Comparison of ENCODE assay signal across 8 mouse cellular contexts in the genomic region with DNA sequence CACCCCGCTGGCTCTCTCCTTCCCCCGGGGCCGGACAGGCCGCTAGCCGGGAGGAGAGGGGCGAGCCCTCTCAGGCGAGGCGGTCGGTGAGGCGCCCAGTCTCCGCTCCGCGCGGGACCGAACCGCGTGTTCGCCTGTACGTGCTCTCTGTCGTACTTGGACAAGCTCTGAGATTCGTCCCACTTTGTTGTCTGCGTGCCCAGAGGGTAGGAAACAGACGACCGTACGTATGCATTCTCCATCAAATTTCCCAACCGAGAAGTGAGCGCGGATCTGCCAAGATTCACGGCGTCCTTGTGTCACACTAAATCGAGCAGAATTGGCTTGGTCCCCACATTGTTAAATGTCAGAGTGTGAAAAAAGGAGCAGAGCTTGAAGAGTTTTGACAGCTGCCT. TPM values are rescaled to one million over a fixed set of nuclear protein-coding genes. Genes with fewer than 3 reads are reported as not detected.
DNase-seq lines count a peak whose midpoint lies in the region; ATAC-seq and TF ChIP-seq lines count a peak whose summit lies in the region.

No protein-coding gene starts in this region.

- no peaks in the 10 kb centered on the region for H3K27me3 ChIP-seq in CH12.LX (replicated peaks)
- H3K27me3 ChIP-seq in stomach, embryonic 15.5 days (replicated peaks), result no peaks in the 10 kb centered on the region

- in situ Hi-C loops in CH12.LX (cut with MboI; ENCODE audit: low pct_ligation_motif_present, low pct_unique_long_range_greater_than_20kb, low sequenced_read_pairs), result no loop called here

- no peak for TF ChIP-seq EP300 in CH12.LX (IDR thresholded peaks at IDR 0.05; ENCODE audit: low read length)

- under 1% methylated on average over 26 of the region's 31 CpGs for WGBS in macrophage (ENCODE audit: missing documents)
- WGBS in stomach, embryonic 15.5 days, result under 1% methylated on average over 30 of the region's 31 CpGs

- peak; percentile 60 for ATAC-seq in frontal cortex, adult (ENCODE audit: low TSS enrichment)
- ATAC-seq in common myeloid progenitor, adult 5-6 weeks (replicated peaks; ENCODE audit: low read depth, poor library complexity, severe bottlenecking), result peak; percentile 43
- ATAC-seq in stomach, embryonic 15.5 days (ENCODE audit: insufficient read depth, low FRiP score, low read depth), result peak; percentile 66

- H3K9me3 ChIP-seq in CH12.LX (replicated peaks; ENCODE audit: low read length), result no peaks in the 10 kb centered on the region
- H3K9me3 ChIP-seq in stomach, embryonic 15.5 days, result no peaks in the 10 kb centered on the region

- peak overlapping the region; percentile 45 for H3K27ac ChIP-seq in CH12.LX (ENCODE audit: insufficient read depth, low read depth)
- H3K27ac ChIP-seq in macrophage, result no peak overlapping the region
- H3K27ac ChIP-seq in stomach, embryonic 15.5 days, result peak overlapping the region; percentile 96

- no peak for TF ChIP-seq POLR2A in CH12.LX (IDR thresholded peaks at IDR 0.05; ENCODE audit: low read depth, low read length)

- H3K4me3 ChIP-seq in CH12.LX (replicated peaks in 1 of 3; ENCODE audit: low read depth in 2 of 3, low read length in 2 of 3, poor library complexity in 1 of 3) (peak overlapping the region; percentile 66 to 98 (median 94)), macrophage (ENCODE audit: inconsistent target) (peak overlapping the region; percentile 61)
- peak overlapping the region; percentile 93 for H3K4me3 ChIP-seq in stomach, embryonic 15.5 days (replicated peaks)

- H3K36me3 ChIP-seq in CH12.LX (replicated peaks in 1 of 2; ENCODE audit: control insufficient read depth in 1 of 2, insufficient read depth in 1 of 2, low read length in 1 of 2), result peaks cover 0 to 35% of the 10 kb centered on the region in 2 experiments
- H3K36me3 ChIP-seq in macrophage (ENCODE audit: inconsistent target), result no peaks in the 10 kb centered on the region
- H3K36me3 ChIP-seq in stomach, embryonic 15.5 days, result no peaks in the 10 kb centered on the region

- TF ChIP-seq RAD21 in CH12.LX (IDR thresholded peaks at IDR 0.05; ENCODE audit: low read depth, low read length), result no peak

- no peak for TF ChIP-seq CTCF in CH12.LX (conservative IDR thresholded peaks at IDR 0.05 in 1 of 2, IDR thresholded peaks at IDR 0.05 in 1 of 2; ENCODE audit: low read depth in 2 of 2, low read length in 2 of 2)

- H3K79me2 ChIP-seq in CH12.LX (replicated peaks; ENCODE audit: control insufficient read depth, extremely low read depth, insufficient read depth, poor library complexity, severe bottlenecking) (peaks cover 43% of the 10 kb centered on the region), macrophage (ENCODE audit: inconsistent target) (peaks cover 60% of the 10 kb centered on the region)

- dilution Hi-C loops in CH12.LX (cut with MboI; ENCODE audit: extremely low pct_ligation_motif_present, extremely low pct_unique_long_range_greater_than_20kb, low sequenced_read_pairs), result no loop called here

- peak overlapping the region; percentile 90 for H3K4me2 ChIP-seq in CH12.LX (ENCODE audit: insufficient read depth, low read depth, poor library complexity, severe bottlenecking)
- H3K4me2 ChIP-seq in stomach, embryonic 15.5 days, result peak overlapping the region; percentile 69

- peak overlapping the region; percentile 88 for H3K9ac ChIP-seq in CH12.LX (ENCODE audit: insufficient read depth, low read depth)
- H3K9ac ChIP-seq in stomach, embryonic 15.5 days, result peak overlapping the region; percentile 94

- peaks cover 0 to 38% of the 10 kb centered on the region in 2 experiments; a peak in 3 of 4 replicates for H3K4me1 ChIP-seq in CH12.LX (ENCODE audit: control insufficient read depth in 1 of 2, insufficient read depth in 2 of 2)
- H3K4me1 ChIP-seq in stomach, embryonic 15.5 days, result no peaks in the 10 kb centered on the region

- no peak for DNase-seq in frontal cortex, postnatal 25 days (ENCODE audit: low spot score in 2 of 2)
- no peak for DNase-seq in CH12.LX (ENCODE audit: extremely low read depth)
- peak; percentile 11 to 34 for DNase-seq in gastrocnemius, postnatal 36 days
- DNase-seq in layer of hippocampus, adult 8-10 months (ENCODE audit: low spot score in 2 of 2), result peak; percentile 30 to 34

- intact Hi-C loops in gastrocnemius, postnatal 36 days (cut with DNase I), result no loop called here

TF ChIP-seq in CH12.LX, 34 proteins besides CTCF, POLR2A, EP300 and RAD21:
- TF ChIP-seq TCF12 (IDR thresholded peaks at IDR 0.05; ENCODE audit: low read depth, low read length) (no peak), HCFC1 (IDR thresholded peaks at IDR 0.05; ENCODE audit: low read depth, low read length) (no peak), NRF1 (IDR thresholded peaks at IDR 0.05; ENCODE audit: low read depth, low read length) (no peak), MAZ (IDR thresholded peaks at IDR 0.05; ENCODE audit: low read depth, low read length) (no peak), PAX5 (IDR thresholded peaks at IDR 0.05; ENCODE audit: low read length) (no peak), CHD2 (IDR thresholded peaks at IDR 0.05; ENCODE audit: low read length) (no peak), USF2 (conservative IDR thresholded peaks at IDR 0.05; ENCODE audit: low read depth, low read length) (no peak), ZNF384 (IDR thresholded peaks at IDR 0.05; ENCODE audit: low read depth, low read length) (no peak), KAT2A (IDR thresholded peaks at IDR 0.05; ENCODE audit: insufficient replicate concordance, low read length) (no peak), IRF4 (IDR thresholded peaks at IDR 0.05; ENCODE audit: low read depth, low read length) (no peak), NELFE (IDR thresholded peaks at IDR 0.05; ENCODE audit: low read depth, low read length) (no peak), MEF2A (IDR thresholded peaks at IDR 0.05; ENCODE audit: borderline replicate concordance, low read depth, low read length) (no peak)

RNA-seq across cellular contexts. Expression of gene Dcun1d5, which starts 0.6 kb away (rescaled TPM):
- 72.6 and 102 TPM in 2 replicates for total RNA-seq in CH12.LX (2012; rRNA removed)
- 246 and 288 TPM in 2 replicates for total RNA-seq in CH12.LX (2014; rRNA removed)
- 228 and 251 TPM in 2 replicates for polyA plus RNA-seq in CH12.LX (2012; ENCODE audit: insufficient read length, low read depth)
- 87.9 and 114 TPM in 2 replicates for total RNA-seq in common myeloid progenitor, adult 5-6 weeks (2017)
- total RNA-seq in gastrocnemius, postnatal 36 days (2021), result 10 to 100 TPM; 71.0 to 71.2 TPM
- 10 to 100 TPM; 58.6 to 69.7 (median 68.3) TPM for total RNA-seq in layer of hippocampus, adult 8-10 months (2022)
- 100 to 1,000 TPM in 24 of 26 experiments, 10 to 100 TPM in 2; 81.6 to 217 (median 133) TPM for total RNA-seq in macrophage (2018; cell fraction: chromatin; rRNA removed)
- 10 to 100 TPM; 43.2 to 76.8 (median 51.8) TPM for total RNA-seq in macrophage (2018; cell fraction: cytosol; rRNA removed)
- total RNA-seq in macrophage (2018; cell fraction: nucleus; rRNA removed), result 100 to 1,000 TPM in 15 of 26 experiments, 10 to 100 TPM in 11; 67.9 to 183 (median 104) TPM
- 40.9 to 60.2 TPM (median 53.1 TPM) in 3 replicates for polyA plus RNA-seq in macrophage (2018)
- 124 and 127 TPM in 2 replicates for polyA plus RNA-seq in stomach, embryonic 15.5 days (2015; fragmentation: Nextera tagmentation; extraction: Ambion mirVana)

RNA-seq across cellular contexts. Expression of gene Dync2h1, which starts 0.6 kb away (rescaled TPM):
- 4.7 and 4.9 TPM in 2 replicates for total RNA-seq in CH12.LX (2012; rRNA removed)
- total RNA-seq in CH12.LX (2014; rRNA removed), result 2.9 and 3.5 TPM in 2 replicates
- polyA plus RNA-seq in CH12.LX (2012; ENCODE audit: insufficient read length, low read depth), result 3.5 and 4.0 TPM in 2 replicates
- 6.7 and 7.4 TPM in 2 replicates for total RNA-seq in common myeloid progenitor, adult 5-6 weeks (2017)
- 1 to 10 TPM; 1.3 to 1.7 TPM for total RNA-seq in gastrocnemius, postnatal 36 days (2021)
- 10 to 100 TPM; 25.1 to 35.8 (median 30.7) TPM for total RNA-seq in layer of hippocampus, adult 8-10 months (2022)
- 10 to 100 TPM in 25 of 26 experiments, 1 to 10 TPM in 1; 5.7 to 56.2 (median 31.4) TPM for total RNA-seq in macrophage (2018; cell fraction: chromatin; rRNA removed)
- 1 to 10 TPM in 18 of 26 experiments, under 1 TPM in 8; 0.57 to 2.3 (median 1.3) TPM for total RNA-seq in macrophage (2018; cell fraction: cytosol; rRNA removed)
- 10 to 100 TPM in 10 of 26 experiments, 1 to 10 TPM in 16; 3.2 to 18.5 (median 7.6) TPM for total RNA-seq in macrophage (2018; cell fraction: nucleus; rRNA removed)
- polyA plus RNA-seq in macrophage (2018), result 0.60 to 1.00 TPM (median 0.77 TPM) in 3 replicates
- polyA plus RNA-seq in stomach, embryonic 15.5 days (2015; fragmentation: Nextera tagmentation; extraction: Ambion mirVana), result 12.4 and 12.9 TPM in 2 replicates

Comparison
In these comparisons a context has a peak if more than half of its experiments do, and no peak if none do; other contexts are left out.
1. DNase-seq: peak in gastrocnemius, postnatal 36 days (2 of 2) and layer of hippocampus, adult 8-10 months (2 of 2); none in frontal cortex, postnatal 25 days (0 of 2) and CH12.LX (single experiment).
2. Peak in every context shown above with its lines, with median percentiles within 50 percentile points of each other: ATAC-seq and H3K4me3 ChIP-seq.